Mouse (Mus musculus) lung, embryonic 15.5 days (tissue): ENCODE results near the gene Mtmr3. TPM values are rescaled to one million over a fixed set of nuclear protein-coding genes. Genes with fewer than 3 reads are reported as not detected.

Experiments
- polyA plus RNA-seq: library from polyadenylated mRNA; unstranded; fragments of >200 nt; fragmentation: Nextera tagmentation; extraction: Ambion mirVana; gene quantifications from 2 replicates; pipeline ENCODE4 v1.2.1, GENCODE M21; 2015

Gene Mtmr3
- polyA plus RNA-seq, 1 experiment from 2014 or later, result 25.4 TPM

Other genes starting within 250 kb of the Mtmr3 start
- 0.20 and 0.22 TPM in 2 replicates for gene Hormad2, start 153.8 kb downstream of the Mtmr3 start, polyA plus RNA-seq
- gene Gm11032, start 25.2 kb upstream of the Mtmr3 start, polyA plus RNA-seq, result not detected in 2 replicates
- 32.6 and 35.1 TPM in 2 replicates for gene Ascc2, start 42.9 kb upstream of the Mtmr3 start, polyA plus RNA-seq
- gene Uqcr10, start 109.5 kb upstream of the Mtmr3 start, polyA plus RNA-seq, result 763 and 796 TPM in 2 replicates
- 70.8 and 81.4 TPM in 2 replicates for gene Zmat5, start 109.8 kb upstream of the Mtmr3 start, polyA plus RNA-seq
- 0.09 TPM in 1 of 2 replicates, not detected in the other for gene Cabp7, start 151.9 kb upstream of the Mtmr3 start, polyA plus RNA-seq